Mouse (Mus musculus): ENCODE measurements around the gene Gm17521. TPM values are rescaled to one million over a fixed set of nuclear protein-coding genes. Genes with fewer than 3 reads are reported as not detected.

Gm17521 gene
- not detected for polyA plus RNA-seq (2014; fragmentation: Illumina TruSeq; extraction: RNeasy Lipid Tissue Mini Kit (QIAGEN cat#74804); ENCODE audit: low read depth, low replicate concordance)

DNA sequence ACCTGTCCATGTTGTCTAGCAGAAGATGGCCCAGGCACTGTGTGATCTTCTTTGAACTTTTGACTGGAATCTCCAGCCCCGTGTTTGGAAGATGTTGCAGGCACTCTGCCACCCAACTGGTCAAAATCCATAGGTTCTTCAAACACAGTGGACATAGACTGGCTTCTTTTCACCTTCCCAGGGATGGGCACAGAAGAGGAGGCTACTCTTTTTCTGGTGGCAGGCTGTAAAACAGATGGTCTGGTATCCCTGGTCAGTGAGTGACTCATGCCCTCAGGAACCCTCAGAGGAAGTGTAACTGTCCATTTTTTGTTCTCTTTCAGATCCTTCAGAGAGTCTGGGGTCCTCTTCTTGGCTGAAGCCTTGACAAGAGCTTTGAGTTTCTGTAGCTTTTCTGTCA is at the start of gene Gm17521:
Gm17521 (minus strand) TSS at position 101 of the 400 bp plus-strand sequence.

Other genes with a start within 250 kb of the Gm17521 start
- gene Cldn34c1, start 73.8 kb upstream of the Gm17521 start, polyA plus RNA-seq (2014; fragmentation: Illumina TruSeq; extraction: RNeasy Lipid Tissue Mini Kit (QIAGEN cat#74804); ENCODE audit: low read depth, low replicate concordance) = 3.5 TPM
- gene Srsx, start 192.8 kb upstream of the Gm17521 start, polyA plus RNA-seq (2014; fragmentation: Illumina TruSeq; extraction: RNeasy Lipid Tissue Mini Kit (QIAGEN cat#74804); ENCODE audit: low read depth, low replicate concordance) = not detected
- not detected for gene Gm17577, start 217.2 kb upstream of the Gm17521 start, polyA plus RNA-seq (2014; fragmentation: Illumina TruSeq; extraction: RNeasy Lipid Tissue Mini Kit (QIAGEN cat#74804); ENCODE audit: low read depth, low replicate concordance)

Data from liver, adult 10 weeks (tissue).